Mouse (Mus musculus) cerebellum, adult 18-20 months (tissue): ENCODE results near the gene Carf.

Experiments used
- DNase-seq, 2 experiments: peaks; one replicate each; pipeline ENCODE4 v3.0.0; 2021

The Carf gene

GRCm38 (mm10) chr1:60179932-60180783 is 82.1 kb downstream of the Carf start, which contains the start of gene Nbeal1:
Gene Nbeal1 (plus strand): TSS chr1:60180599.
- DNase-seq, result peak; percentile 99

- no peak for DNase-seq
Measured at GRCm38 (mm10) chr1:60180784-60181221, 82.8 kb downstream of the Carf start.

GRCm38 (mm10) chr1:60188454-60188853 is 90.4 kb downstream of the Carf start:
- no peak for DNase-seq

GRCm38 (mm10) chr1:60196813-60197212 is 98.8 kb downstream of the Carf start:
- DNase-seq, result no peak

GRCm38 (mm10) chr1:60199006-60199405 is 101.0 kb downstream of the Carf start:
- DNase-seq, result no peak
